Mouse (Mus musculus) bone marrow macrophage, adult 2 months (primary cell): Measurements from ENCODE around the gene Psmd14.

ENCODE experiments used
- CTCF ChIP-seq: IDR thresholded peaks from 2 replicates; pipeline ENCODE4 v1.5.1; 2012; ENCODE audit warnings: low read depth, mild to moderate bottlenecking, low read length, moderate library complexity
- POLR2A ChIP-seq: IDR thresholded peaks from 2 replicates; pipeline ENCODE4 v1.6.1; 2012; ENCODE audit warnings: mild to moderate bottlenecking, low read depth, low read length, borderline replicate concordance

GRCm38 (mm10) chr2:61668260-61668659 lies 43.2 kb upstream of the Psmd14 start:
- TF ChIP-seq CTCF: peak; percentile 75
- TF ChIP-seq POLR2A: no peak
